Mouse (Mus musculus) right cerebral cortex, postnatal 14 days (tissue): Measurements from ENCODE around the gene Mrps7.
A peak's percentile ranks its signal among the peaks of the same experiment; 100 is the strongest.

Experiments
- DNase-seq: peaks from one replicate; pipeline ENCODE4 v3.0.0; 2022

The Mrps7 gene

GRCm38 (mm10) chr11:115609576-115609975 is 5.9 kb downstream of the Mrps7 start:
- DNase-seq = no peak

DNA sequence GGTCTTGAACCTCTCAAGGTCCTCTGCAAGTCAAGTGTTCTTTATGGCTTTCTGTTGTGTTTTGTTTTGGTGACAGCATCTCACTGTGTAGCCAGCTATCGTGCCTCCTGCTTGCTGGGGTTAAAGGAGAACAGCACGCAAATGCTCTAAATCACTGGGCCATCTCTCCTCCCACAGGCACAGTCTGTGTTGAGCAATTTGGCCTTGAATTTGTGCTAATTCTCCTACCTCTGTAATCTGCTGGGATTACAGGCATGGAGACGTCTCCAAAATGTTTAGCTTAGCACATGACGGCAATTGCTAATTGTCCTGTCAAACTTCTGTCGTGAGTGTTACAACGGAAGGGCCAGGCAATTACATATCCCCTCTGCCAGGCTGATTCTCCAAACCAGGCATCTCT is 7.4 kb downstream of the Mrps7 start:
- no peak for DNase-seq

- peak; percentile 78 for DNase-seq
These were observed 8.3 kb downstream of the Mrps7 start for GRCm38 (mm10) chr11:115612059-115612409.

GRCm38 (mm10) chr11:115612410-115613137 is 8.8 kb downstream of the Mrps7 start, which contains the start of gene Mif4gd:
TSS of gene Mif4gd (minus strand) at chr11:115612969.
- DNase-seq = peak; percentile 73

- no peak for DNase-seq
These were observed 9.6 kb downstream of the Mrps7 start for GRCm38 (mm10) chr11:115613138-115613945.

GRCm38 (mm10) chr11:115614346-115615107 is 10.8 kb downstream of the Mrps7 start:
- DNase-seq = no peak

DNA sequence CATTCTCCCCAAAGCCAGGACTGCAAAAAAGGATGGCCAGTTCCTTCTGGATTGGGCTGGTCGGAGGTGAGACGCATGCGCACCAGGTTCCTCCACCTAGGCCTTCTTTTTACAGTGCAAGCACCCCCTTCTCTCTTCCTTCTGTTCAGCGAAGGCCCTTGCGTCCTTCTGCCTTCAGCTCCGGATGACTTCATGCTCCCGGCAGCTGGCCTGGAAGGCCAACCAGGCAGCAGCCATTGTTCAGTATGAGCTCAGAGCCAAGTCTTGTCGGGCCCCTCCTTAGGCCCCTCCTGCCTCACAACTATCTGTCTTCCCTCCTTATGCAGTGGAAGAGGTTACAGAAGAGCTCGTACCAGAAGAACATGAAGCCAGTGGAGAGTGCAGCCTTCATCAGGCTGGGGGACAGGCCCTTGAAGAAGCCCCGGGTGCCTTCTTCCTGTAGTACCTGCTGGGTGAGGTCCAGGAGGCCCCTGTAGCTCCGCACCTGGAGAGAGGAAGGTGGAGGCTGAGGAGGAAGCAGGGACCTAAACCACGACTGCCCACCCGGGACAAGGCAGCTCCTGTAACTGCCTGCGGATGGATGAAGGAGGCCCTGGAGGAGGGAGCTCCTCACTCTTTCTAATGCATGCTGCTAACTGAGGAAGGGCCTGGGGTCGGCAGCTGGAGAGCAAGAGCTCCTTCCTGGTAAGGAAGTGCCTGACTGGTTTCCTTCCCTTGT is 11.5 kb downstream of the Mrps7 start:
- DNase-seq = no peak

GRCm38 (mm10) chr11:115615875-115616274 is 12.2 kb downstream of the Mrps7 start:
- DNase-seq = no peak

- DNase-seq = no peak
These were observed 12.6 kb downstream of the Mrps7 start for GRCm38 (mm10) chr11:115616371-115616770.

- DNase-seq = no peak
These were observed 13.2 kb downstream of the Mrps7 start for GRCm38 (mm10) chr11:115616893-115617292.

DNA sequence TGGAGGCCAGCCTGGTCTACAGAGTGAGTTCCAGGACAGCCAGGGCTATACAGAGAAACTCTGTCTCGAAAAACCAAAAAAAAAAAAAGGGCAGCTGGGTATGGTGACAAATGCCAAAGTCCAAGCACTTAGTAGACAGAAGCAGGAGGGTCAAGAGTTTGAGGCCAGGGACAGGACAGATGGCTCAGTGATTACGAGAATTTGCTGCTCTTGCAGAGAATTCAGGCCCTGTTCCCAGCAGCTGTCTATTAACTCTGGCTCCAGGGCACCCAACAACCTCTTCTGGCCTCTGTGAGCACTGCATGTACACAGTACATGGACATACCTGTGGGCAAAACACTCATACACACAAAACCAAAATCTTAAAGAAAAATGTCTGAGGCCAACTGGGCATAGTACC is 14.3 kb downstream of the Mrps7 start:
- DNase-seq = no peak

DNA sequence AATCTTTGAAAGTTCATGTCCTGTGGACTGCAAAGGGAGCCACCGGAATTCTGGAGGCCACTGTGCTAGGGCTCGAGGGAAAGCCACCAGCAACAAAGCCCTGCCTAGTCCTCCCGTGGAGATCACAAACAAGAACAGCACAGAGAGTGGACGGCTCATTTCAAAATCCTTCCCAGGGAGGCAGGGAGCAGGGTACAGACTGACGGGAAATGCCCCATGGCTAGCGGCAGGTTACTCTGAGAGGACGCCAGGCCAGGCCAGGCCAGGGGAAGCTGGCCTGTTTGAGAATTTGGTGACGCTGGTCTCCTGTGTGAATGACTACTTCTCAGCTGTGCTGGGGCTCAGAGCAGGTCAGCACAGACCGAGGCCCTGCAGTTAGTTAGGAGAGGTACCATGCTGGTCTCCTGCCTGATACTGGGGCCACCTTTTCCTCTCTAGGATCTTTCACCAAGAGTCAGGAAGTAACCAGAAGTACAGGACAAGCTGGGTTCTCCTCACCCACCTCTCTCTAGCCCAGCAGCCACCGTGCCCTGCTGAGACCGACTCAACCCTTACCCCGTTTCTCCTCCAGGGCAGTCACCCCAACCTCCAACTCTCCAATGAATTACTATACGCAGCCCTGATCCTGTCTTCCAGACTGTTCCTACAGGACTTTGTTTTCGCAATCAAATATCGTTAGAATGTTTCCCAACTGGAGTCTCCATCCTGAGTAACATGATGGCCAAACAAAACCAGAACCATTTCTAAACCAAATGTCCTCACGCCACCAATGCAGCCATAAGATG is 15.2 kb downstream of the Mrps7 start:
- no peak for DNase-seq

GRCm38 (mm10) chr11:115619949-115620348 is 16.2 kb downstream of the Mrps7 start:
- DNase-seq = no peak

DNA sequence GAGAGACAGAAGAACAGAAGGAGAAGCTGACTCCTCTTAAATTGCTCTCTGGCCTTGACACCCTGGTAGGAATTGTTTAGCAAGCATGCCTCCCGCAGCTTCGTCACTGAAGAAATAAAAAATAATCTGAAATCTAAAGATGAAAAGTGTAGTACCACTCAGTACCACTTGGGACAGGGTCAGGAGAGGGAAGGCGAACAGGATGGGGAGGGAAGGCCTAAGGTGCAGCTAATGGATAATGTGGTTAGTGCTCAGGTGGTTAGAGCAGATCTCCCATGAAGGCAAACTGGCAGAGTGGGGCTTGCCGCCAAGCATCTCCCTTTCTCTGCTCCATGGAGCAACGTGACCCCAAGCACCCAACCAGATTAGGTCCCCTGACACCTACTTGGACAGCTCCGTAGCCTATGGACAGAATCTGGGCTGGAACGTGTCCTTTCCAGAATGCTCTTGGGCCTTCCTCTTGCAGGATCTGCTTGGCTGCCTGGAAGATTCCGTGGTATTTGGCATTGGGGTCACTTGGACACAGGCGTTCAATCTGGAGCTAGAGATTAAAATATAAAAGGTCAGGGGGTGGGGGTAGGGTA is 19.9 kb downstream of the Mrps7 start:
- DNase-seq = no peak

DNA sequence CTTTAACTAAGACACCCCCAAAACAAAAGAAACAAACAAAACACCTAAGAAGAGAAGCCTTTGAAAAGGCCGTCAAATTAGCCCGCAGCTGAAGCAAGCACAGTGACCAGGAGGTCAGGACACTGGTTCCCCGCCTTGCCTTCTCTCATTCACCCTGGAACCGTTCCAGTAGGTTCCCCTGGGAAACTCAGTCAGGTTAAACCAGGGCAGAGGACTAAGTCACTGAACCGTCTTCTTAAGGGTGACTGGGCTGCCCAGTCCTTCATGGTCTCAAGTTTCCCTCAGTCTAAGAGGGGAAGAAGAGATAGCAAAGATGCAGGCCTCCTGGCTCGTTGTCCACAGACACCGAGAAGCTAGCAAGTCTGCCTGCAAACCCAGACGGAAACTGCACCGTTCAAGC is 22.2 kb downstream of the Mrps7 start:
- no peak for DNase-seq

GRCm38 (mm10) chr11:115626824-115627616 is 23.3 kb downstream of the Mrps7 start:
- DNase-seq = no peak

- peak; percentile 99 for DNase-seq
These were observed 24.2 kb downstream of the Mrps7 start, which contains the start of gene Slc25a19 for GRCm38 (mm10) chr11:115627705-115628464. TSS of gene Slc25a19 (minus strand) at chr11:115628295.

DNA sequence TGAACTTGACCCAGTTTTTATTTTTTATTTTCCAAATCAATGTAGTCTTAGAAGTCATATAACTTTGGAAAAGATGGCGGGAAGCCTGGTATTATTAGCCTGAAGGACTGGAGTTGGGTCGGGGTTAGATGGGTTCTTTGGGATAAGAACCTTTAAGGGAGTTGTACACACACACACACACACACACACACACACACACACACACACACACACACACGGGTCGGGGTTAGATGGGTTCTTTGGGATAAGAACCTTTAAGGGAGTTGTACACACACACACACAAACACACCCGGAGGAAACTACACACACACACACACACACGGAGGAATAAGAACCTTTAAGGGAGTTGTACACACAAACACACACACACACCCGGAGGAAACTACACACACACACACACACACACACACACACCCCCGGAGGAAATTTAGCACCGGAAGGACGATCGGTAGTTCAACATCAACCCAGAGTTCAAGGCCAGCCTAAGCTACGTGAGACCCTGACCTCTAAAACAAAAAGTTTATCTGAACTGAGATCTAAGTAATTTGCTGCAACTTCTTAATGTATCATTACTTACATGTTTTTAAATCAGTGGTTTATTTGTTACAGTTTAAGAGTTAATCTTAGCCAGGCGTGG is 24.9 kb downstream of the Mrps7 start:
- DNase-seq = no peak
